Mouse (Mus musculus): ENCODE data around the gene Disc1.

GRCm38 (mm10) chr8:125284875-125285274, 230.9 kb downstream of the Disc1 start:
- no peak for TF ChIP-seq POLR2A (IDR thresholded peaks at IDR 0.05; ENCODE audit: borderline replicate concordance, extremely low read depth, insufficient read depth, insufficient read length, poor library complexity, severe bottlenecking)
- no peak for TF ChIP-seq CTCF (IDR thresholded peaks at IDR 0.05; ENCODE audit: borderline replicate concordance, extremely low read depth, insufficient read depth, insufficient read length)
